In the genomic region with DNA sequence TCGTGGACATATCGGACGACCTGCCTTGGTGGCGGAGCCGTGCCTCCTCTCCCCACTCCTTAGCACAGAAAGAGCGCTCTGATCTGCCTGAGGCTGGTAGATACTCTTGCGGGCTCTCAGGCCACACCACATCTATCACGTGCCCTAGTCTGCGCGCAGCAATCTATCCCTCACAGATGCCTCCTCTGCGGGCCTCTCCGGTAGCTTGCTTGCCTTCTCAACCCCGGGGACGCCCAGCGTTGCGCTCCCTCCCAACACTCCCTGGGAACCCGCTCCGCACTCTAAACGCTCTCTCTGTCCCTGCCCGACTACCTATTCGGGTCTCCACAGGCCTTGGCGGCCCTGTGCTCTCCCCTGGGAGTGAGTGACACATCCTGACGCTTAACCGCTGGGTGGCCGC, we compare ENCODE assay signal across 8 mouse cellular contexts. TPM values are rescaled to one million over a fixed set of nuclear protein-coding genes. Genes with fewer than 3 reads are reported as not detected.
DNase-seq lines count a peak whose midpoint lies in the region; ATAC-seq and TF ChIP-seq lines count a peak whose summit lies in the region.

A gene (plus strand): TSS at position 141 of the 400 bp plus-strand sequence.

- H3K4me1 ChIP-seq in ES-Bruce4 (ENCODE audit: control insufficient read depth, insufficient read depth, low read length) = peaks cover 4% of the 10 kb centered on the region
- peaks cover 36% of the 10 kb centered on the region for H3K4me1 ChIP-seq in neural tube, embryonic 13.5 days (replicated peaks)

- H3K4me2 ChIP-seq in neural tube, embryonic 13.5 days = peak within 1 kb of the TSS; percentile 95

- intact Hi-C loops in left cerebral cortex, postnatal 25 days (cut with DNase I) = loop anchor here (2.0 to 10.0 kb wide), 8 partner anchors 53 to 1203 kb away; no protein-coding TSS in a partner anchor

- H3K36me3 ChIP-seq in ES-Bruce4 (ENCODE audit: control insufficient read depth, insufficient read depth, low read length, poor library complexity, severe bottlenecking) = no peaks in the 10 kb centered on the region
- H3K36me3 ChIP-seq in neural tube, embryonic 13.5 days = no peaks in the 10 kb centered on the region

- H3K9me3 ChIP-seq in ES-Bruce4 (replicated peaks; ENCODE audit: control insufficient read depth, insufficient read depth, low read length, poor library complexity, severe bottlenecking) = no peaks in the 10 kb centered on the region
- H3K9me3 ChIP-seq in neural tube, embryonic 13.5 days = no peaks in the 10 kb centered on the region

- no peak for TF ChIP-seq EP300 in ES-Bruce4 (IDR thresholded peaks at IDR 0.05; ENCODE audit: insufficient read depth, low read depth, low read length)

- peak within 1 kb of the TSS; percentile 83 for H3K9ac ChIP-seq in ES-Bruce4 (ENCODE audit: low read depth, poor library complexity, severe bottlenecking)
- H3K9ac ChIP-seq in neural tube, embryonic 13.5 days = peak within 1 kb of the TSS; percentile 78

- ATAC-seq in granulocyte monocyte progenitor cell, adult 5-6 weeks (replicated peaks; ENCODE audit: poor library complexity, severe bottlenecking) = 0 out of 2 replicates have a peak, but pooled peaks have one; percentile 7
- ATAC-seq in neural tube, embryonic 13.5 days (ENCODE audit: low read depth) = peak; percentile 40; the same call in 1 of the 2 replicates

- peak; percentile 81 for DNase-seq in R1 (ENCODE audit: low read depth, low spot score)
- peak; percentile 64 to 73 for DNase-seq in left cerebral cortex, postnatal 25 days (ENCODE audit: low spot score in 2 of 2)
- DNase-seq in spleen, postnatal 4 days (ENCODE audit: low spot score in 2 of 2) = no peak
- DNase-seq in adrenal gland, adult 8-10 months = no peak
- no peak for DNase-seq in natural killer cell, adult 2 months (ENCODE audit: low spot score in 2 of 2)

- no peak for TF ChIP-seq POLR2A in ES-Bruce4 (IDR thresholded peaks at IDR 0.05; ENCODE audit: insufficient read depth, low read length)

- no peak for TF ChIP-seq CTCF in ES-Bruce4 (IDR thresholded peaks at IDR 0.05; ENCODE audit: low read depth, low read length)

- 2% methylated on average over 24 of the region's 25 CpGs for WGBS in neural tube, embryonic 13.5 days

- peak within 1 kb of the TSS; percentile 63 for H3K4me3 ChIP-seq in ES-Bruce4 (ENCODE audit: low read depth, low read length)
- H3K4me3 ChIP-seq in neural tube, embryonic 13.5 days = peak within 1 kb of the TSS; percentile 59

- peaks cover 9% of the 10 kb centered on the region; the same call in 1 of the 2 replicates for H3K27me3 ChIP-seq in ES-Bruce4 (ENCODE audit: control insufficient read depth, insufficient read depth, low read length, poor library complexity, severe bottlenecking)
- peaks cover 72% of the 10 kb centered on the region for H3K27me3 ChIP-seq in neural tube, embryonic 13.5 days

- H3K27ac ChIP-seq in ES-Bruce4 (ENCODE audit: insufficient read depth, low read length) = no peak within 1 kb of the TSS
- peak within 1 kb of the TSS; percentile 57 for H3K27ac ChIP-seq in neural tube, embryonic 13.5 days (replicated peaks)

RNA-seq across cellular contexts. Expression of the gene that starts here (rescaled TPM):
- polyA plus RNA-seq in ES-Bruce4 (2011; ENCODE audit: insufficient read depth, insufficient read length, low read depth, missing spikeins) = 0.15 and 0.20 TPM in 2 replicates
- total RNA-seq in granulocyte monocyte progenitor cell, adult 5-6 weeks (2014; fragmentation: Nextera tagmentation) = not detected in 2 replicates
- not detected in 2 replicates for total RNA-seq in granulocyte monocyte progenitor cell, adult 5-6 weeks (2017)
- total RNA-seq in left cerebral cortex, postnatal 25 days (2021) = 100 to 1,000 TPM; 125 to 141 TPM
- 3.0 TPM in 2 replicates for polyA plus RNA-seq in neural tube, embryonic 13.5 days (2015; fragmentation: Nextera tagmentation; extraction: Ambion mirVana)
- total RNA-seq in adrenal gland, adult 8-10 months (2022) = 1 to 10 TPM; 1.4 to 5.2 (median 3.5) TPM

Comparison
In these comparisons a context has a peak if more than half of its experiments do, and no peak if none do; other contexts are left out.
1. RNA of the gene that starts here (total RNA-seq): 125 to 141 TPM in left cerebral cortex, postnatal 25 days; 1.4 to 5.2 TPM in adrenal gland, adult 8-10 months and not detected in granulocyte monocyte progenitor cell, adult 5-6 weeks; every median in the first group is over 10 times any median in the second.
2. Peak in ATAC-seq in granulocyte monocyte progenitor cell, adult 5-6 weeks; RNA of the gene not detected or under 1 TPM.
3. DNase-seq: peak in R1 (single experiment) and left cerebral cortex, postnatal 25 days (2 of 2); none in spleen, postnatal 4 days (0 of 2), adrenal gland, adult 8-10 months (single experiment) and natural killer cell, adult 2 months (0 of 2).